In the genomic region with DNA sequence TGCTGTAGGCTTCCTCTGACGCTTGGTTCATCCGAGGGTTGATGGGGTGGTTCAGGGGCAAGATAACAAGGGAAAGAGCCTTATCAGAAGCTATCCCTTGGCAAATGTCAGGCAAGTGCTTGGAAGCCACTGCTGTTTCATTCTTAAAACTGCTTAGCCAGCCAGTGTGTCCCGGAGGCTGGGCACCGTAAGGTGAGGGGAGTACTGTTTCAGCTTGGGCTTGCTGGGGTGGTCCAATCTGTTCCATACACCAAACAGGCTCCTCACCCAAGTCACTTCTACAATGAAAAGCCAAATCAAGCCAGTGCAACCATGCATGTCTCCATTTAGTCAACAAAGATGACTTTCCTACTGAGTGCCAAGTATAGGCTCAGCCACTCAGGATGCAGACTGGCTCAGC, we compare ENCODE assay signal across 12 mouse cellular contexts. TPM values are rescaled to one million over a fixed set of nuclear protein-coding genes. Genes with fewer than 3 reads are reported as not detected.
DNase-seq lines count a peak whose midpoint lies in the region; ATAC-seq and TF ChIP-seq lines count a peak whose summit lies in the region.
"Had no signal": no experiment of that assay in that cellular context is flagged by ENCODE, and none has a peak within 500 bp of the region (broad histone marks: within the 10 kb centered on the region; RNA-seq: fewer than 3 reads in every experiment).

No protein-coding gene starts in this region.

- no peak overlapping the region for H3K4me2 ChIP-seq in liver, embryonic 11.5 days
- no peak overlapping the region for H3K4me2 ChIP-seq in liver, postnatal 0 days (ENCODE audit: low read depth, low read length)
- no peak overlapping the region for H3K4me2 ChIP-seq in midbrain, embryonic 13.5 days (replicated peaks)
- no peak overlapping the region for H3K4me2 ChIP-seq in neural tube, embryonic 15.5 days

- H3K9me3 ChIP-seq in liver, embryonic 11.5 days (ENCODE audit: control insufficient read depth, low read length) = no peaks in the 10 kb centered on the region
- no peaks in the 10 kb centered on the region for H3K9me3 ChIP-seq in liver, postnatal 0 days (ENCODE audit: low read length)
- H3K9me3 ChIP-seq in midbrain, embryonic 13.5 days = no peaks in the 10 kb centered on the region
- H3K9me3 ChIP-seq in neural tube, embryonic 15.5 days (replicated peaks) = no peaks in the 10 kb centered on the region
- H3K9me3 ChIP-seq: embryonic facial prominence, embryonic 13.5 days; heart, embryonic 12.5 days; limb, embryonic 10.5 days had no signal

- WGBS in liver, embryonic 11.5 days = 38% methylated on average over 4 of the region's 4 CpGs
- 59% methylated on average over 4 of the region's 4 CpGs for WGBS in liver, postnatal 0 days (ENCODE audit: insufficient replicate concordance)
- 36% methylated on average over 4 of the region's 4 CpGs for WGBS in midbrain, embryonic 13.5 days
- 49% methylated on average over 4 of the region's 4 CpGs for WGBS in neural tube, embryonic 15.5 days

- H3K36me3 ChIP-seq in liver, embryonic 11.5 days (ENCODE audit: control insufficient read depth, insufficient read depth, low read length) = no peaks in the 10 kb centered on the region
- no peaks in the 10 kb centered on the region for H3K36me3 ChIP-seq in liver, postnatal 0 days (replicated peaks; ENCODE audit: insufficient read depth, low read length)
- H3K36me3 ChIP-seq in midbrain, embryonic 13.5 days = no peaks in the 10 kb centered on the region
- no peaks in the 10 kb centered on the region for H3K36me3 ChIP-seq in neural tube, embryonic 15.5 days
- H3K36me3 ChIP-seq: embryonic facial prominence, embryonic 13.5 days; heart, embryonic 12.5 days; limb, embryonic 10.5 days had no signal

- H3K9ac ChIP-seq in liver, embryonic 11.5 days (ENCODE audit: low read depth, low read length) = no peak overlapping the region
- H3K9ac ChIP-seq in liver, postnatal 0 days (replicated peaks) = no peak overlapping the region
- 0 out of 2 replicates have a peak overlapping the region, but pooled peaks have one; percentile 37 for H3K9ac ChIP-seq in midbrain, embryonic 13.5 days (replicated peaks)
- H3K9ac ChIP-seq in neural tube, embryonic 15.5 days (replicated peaks) = no peak overlapping the region
- H3K9ac ChIP-seq: embryonic facial prominence, embryonic 13.5 days; heart, embryonic 12.5 days; lung, embryonic 14.5 days had no signal

- H3K27me3 ChIP-seq in liver, embryonic 11.5 days (replicated peaks; ENCODE audit: control insufficient read depth, insufficient read depth, low read length) = peaks cover 55% of the 10 kb centered on the region
- H3K27me3 ChIP-seq in liver, postnatal 0 days (ENCODE audit: insufficient read depth, low read length) = peaks cover 52% of the 10 kb centered on the region
- no peaks in the 10 kb centered on the region for H3K27me3 ChIP-seq in midbrain, embryonic 13.5 days
- no peaks in the 10 kb centered on the region; the same call in 1 of the 2 replicates for H3K27me3 ChIP-seq in neural tube, embryonic 15.5 days (replicated peaks)
- H3K27me3 ChIP-seq: heart, embryonic 12.5 days had no signal

- no peak overlapping the region for H3K4me3 ChIP-seq in gastrocnemius, adult 2 months
- H3K4me3 ChIP-seq in liver, embryonic 11.5 days (ENCODE audit: low read depth, low read length) = no peak overlapping the region
- no peak overlapping the region for H3K4me3 ChIP-seq in liver, postnatal 0 days (ENCODE audit: low read depth, low read length)
- no peak overlapping the region for H3K4me3 ChIP-seq in midbrain, embryonic 13.5 days (replicated peaks)
- no peak overlapping the region for H3K4me3 ChIP-seq in neural tube, embryonic 15.5 days (replicated peaks)

- no peak for TF ChIP-seq CTCF in gastrocnemius, adult 2 months (IDR thresholded peaks at IDR 0.05)
- TF ChIP-seq CTCF in liver, postnatal 0 days (IDR thresholded peaks at IDR 0.05; ENCODE audit: low read depth) = no peak

- no peak for DNase-seq in gastrocnemius, adult 2 months
- DNase-seq in gastrocnemius, postnatal 4 days (ENCODE audit: low spot score in 2 of 2) = no peak
- peak; percentile 22 for DNase-seq in liver, embryonic 11.5 days (ENCODE audit: low spot score)
- DNase-seq in liver, postnatal 0 days = no peak
- no peak for DNase-seq in embryo, embryonic 9.5 days (ENCODE audit: extremely low spot score)

- intact Hi-C loops in gastrocnemius, adult 2 months (cut with DNase I) = loop anchor here (1.0 to 5.0 kb wide), 3 partner anchors 178 to 251 kb away; no protein-coding TSS in a partner anchor

- no peak for ATAC-seq in liver, embryonic 11.5 days (replicated peaks; ENCODE audit: low FRiP score)
- ATAC-seq in liver, postnatal 0 days = no peak
- no peak for ATAC-seq in midbrain, embryonic 13.5 days
- ATAC-seq in neural tube, embryonic 15.5 days (ENCODE audit: low FRiP score) = no peak

- TF ChIP-seq EP300 in liver, postnatal 0 days (IDR thresholded peaks at IDR 0.05; ENCODE audit: low read depth) = no peak

- H3K4me1 ChIP-seq in liver, embryonic 11.5 days (replicated peaks; ENCODE audit: control insufficient read depth, insufficient read depth, low read length) = no peaks in the 10 kb centered on the region
- H3K4me1 ChIP-seq in liver, postnatal 0 days (ENCODE audit: insufficient read depth) = peaks cover 10% of the 10 kb centered on the region; the same call in 1 of the 2 replicates
- peaks cover 33% of the 10 kb centered on the region for H3K4me1 ChIP-seq in midbrain, embryonic 13.5 days (replicated peaks)
- H3K4me1 ChIP-seq in neural tube, embryonic 15.5 days = peaks cover 32% of the 10 kb centered on the region

- peak overlapping the region; percentile 50; the same call in 1 of the 2 replicates for H3K27ac ChIP-seq in gastrocnemius, adult 2 months
- H3K27ac ChIP-seq in liver, embryonic 11.5 days (ENCODE audit: low read depth, low read length) = no peak overlapping the region
- H3K27ac ChIP-seq in liver, postnatal 0 days (ENCODE audit: low read depth) = no peak overlapping the region
- H3K27ac ChIP-seq in midbrain, embryonic 13.5 days = 0 out of 2 replicates have a peak overlapping the region, but pooled peaks have one; percentile 27
- peak overlapping the region; percentile 24; the same call in 1 of the 2 replicates for H3K27ac ChIP-seq in neural tube, embryonic 15.5 days (replicated peaks)
- H3K27ac ChIP-seq: embryonic facial prominence, embryonic 13.5 days; limb, embryonic 10.5 days had no signal

RNA-seq across cellular contexts. Expression of a gene that starts 0.7 kb away (rescaled TPM):
- 10 to 100 TPM; 35.4 to 40.7 TPM for total RNA-seq in gastrocnemius, adult 2 months (2021)
- 10 to 100 TPM; 24.6 to 28.4 TPM for total RNA-seq in gastrocnemius, postnatal 4 days (2021)
- 2.9 TPM in 2 replicates for polyA plus RNA-seq in liver, embryonic 11.5 days (2014; fragmentation: Nextera tagmentation; extraction: Ambion mirVana)
- polyA plus RNA-seq in liver, postnatal 0 days (2015; fragmentation: Nextera tagmentation; extraction: Ambion mirVana) = 0.18 and 0.27 TPM in 2 replicates
- 30.1 and 33.1 TPM in 2 replicates for polyA plus RNA-seq in midbrain, embryonic 13.5 days (2015; fragmentation: Nextera tagmentation; extraction: Ambion mirVana)
- polyA plus RNA-seq in neural tube, embryonic 15.5 days (2015; fragmentation: Nextera tagmentation; extraction: Ambion mirVana) = 46.1 and 52.3 TPM in 2 replicates
- polyA plus RNA-seq: inflammation-experienced regulatory T-cells, adult 6 months had no signal

Comparison
In these comparisons a context has a peak if more than half of its experiments do, and no peak if none do; other contexts are left out.
1. H3K27ac ChIP-seq: peak in gastrocnemius, adult 2 months (single experiment), midbrain, embryonic 13.5 days (single experiment) and neural tube, embryonic 15.5 days (single experiment); none in liver, embryonic 11.5 days (single experiment) and liver, postnatal 0 days (single experiment).